Mouse (Mus musculus): Measurements from ENCODE around the gene Snx3.

- TF ChIP-seq POLR2A (IDR thresholded peaks at IDR 0.05; ENCODE audit: insufficient read depth, low read depth, low read length) (no peak), CTCF (IDR thresholded peaks at IDR 0.05) (no peak), EP300 (IDR thresholded peaks at IDR 0.05; ENCODE audit: insufficient read depth, low read depth, low read length) (no peak)
Observed at GRCm38 (mm10) chr10:42562272-42562671, 60.4 kb downstream of the Snx3 start.

Measured in heart, adult 2 months (tissue).